Mouse (Mus musculus): ENCODE data around the gene Rab5b.
"Not testable (repeated sequence)": the region's sequence is repeated elsewhere in the genome, so short reads cannot be mapped to it uniquely, and the experiment has no call there.

Gene Rab5b

GRCm38 (mm10) chr10:128695992-128696807 lies at the start of gene Rab5b:
Gene Rab5b (minus strand): TSS chr10:128696264.
- DNase-seq (ENCODE audit: low read depth, low spot score) = peak; percentile 93

- DNase-seq (ENCODE audit: low read depth, low spot score) = no peak
Measured at GRCm38 (mm10) chr10:128744680-128745601, 48.9 kb upstream of the Rab5b start, which contains the start of gene Dgka. Gene Dgka (minus strand): TSS chr10:128744855.

GRCm38 (mm10) chr10:128744211-128744610 lies 48.1 kb upstream of the Rab5b start:
- no peak for DNase-seq (ENCODE audit: low read depth, low spot score)

- no peak for DNase-seq (ENCODE audit: low read depth, low spot score)
Measured at GRCm38 (mm10) chr10:128743791-128744191, 47.7 kb upstream of the Rab5b start.

- DNase-seq (ENCODE audit: low read depth, low spot score) = no peak
Measured at GRCm38 (mm10) chr10:128743235-128743634, 47.2 kb upstream of the Rab5b start.

- DNase-seq (ENCODE audit: low read depth, low spot score) = no peak
Measured at GRCm38 (mm10) chr10:128742616-128743015, 46.6 kb upstream of the Rab5b start.

- no peak for DNase-seq (ENCODE audit: low read depth, low spot score)
Measured at GRCm38 (mm10) chr10:128740296-128740695, 44.2 kb upstream of the Rab5b start.

GRCm38 (mm10) chr10:128737435-128737834 lies 41.4 kb upstream of the Rab5b start:
- DNase-seq (ENCODE audit: low read depth, low spot score) = peak; percentile 58

- no peak for DNase-seq (ENCODE audit: low read depth, low spot score)
Measured at GRCm38 (mm10) chr10:128731992-128732391, 35.9 kb upstream of the Rab5b start.

- no peak for DNase-seq (ENCODE audit: low read depth, low spot score)
Measured at GRCm38 (mm10) chr10:128731002-128731433, 35.0 kb upstream of the Rab5b start.

GRCm38 (mm10) chr10:128728059-128728458 lies 32.0 kb upstream of the Rab5b start:
- no peak for DNase-seq (ENCODE audit: low read depth, low spot score)

- not testable (repeated sequence) for DNase-seq (ENCODE audit: low read depth, low spot score)
Measured at GRCm38 (mm10) chr10:128725466-128725865, 29.4 kb upstream of the Rab5b start.

- DNase-seq (ENCODE audit: low read depth, low spot score) = no peak
Measured at GRCm38 (mm10) chr10:128715559-128716537, 19.8 kb upstream of the Rab5b start.

GRCm38 (mm10) chr10:128711318-128711717 lies 15.3 kb upstream of the Rab5b start:
- not testable (repeated sequence) for DNase-seq (ENCODE audit: low read depth, low spot score)

- no peak for DNase-seq (ENCODE audit: low read depth, low spot score)
Measured at GRCm38 (mm10) chr10:128705317-128705693, 9.2 kb upstream of the Rab5b start.

GRCm38 (mm10) chr10:128704491-128705316 lies 8.6 kb upstream of the Rab5b start, which contains the start of gene Cdk2:
Gene Cdk2 (minus strand): TSS chr10:128705031.
- peak; percentile 81 for DNase-seq (ENCODE audit: low read depth, low spot score)

- no peak for DNase-seq (ENCODE audit: low read depth, low spot score)
Measured at GRCm38 (mm10) chr10:128703895-128704294, 7.8 kb upstream of the Rab5b start, which contains the start of gene Pmel. Gene Pmel (plus strand): TSS chr10:128704195.

- DNase-seq (ENCODE audit: low read depth, low spot score) = no peak
Measured at GRCm38 (mm10) chr10:128702328-128703007, 6.4 kb upstream of the Rab5b start.

- DNase-seq (ENCODE audit: low read depth, low spot score) = no peak
Measured at GRCm38 (mm10) chr10:128700712-128701111, 4.6 kb upstream of the Rab5b start.

Data from WW6 (cell line).